Mouse (Mus musculus) myocyte (in vitro differentiated cells): Measurements from ENCODE around the gene Slc17a9. TPM values are rescaled to one million over a fixed set of nuclear protein-coding genes. Genes with fewer than 3 reads are reported as not detected.

Experiments
- H3K27me3 ChIP-seq: one replicate; pipeline ENCODE4 v1.6.1; 2011; ENCODE audit not compliant: control insufficient read depth, insufficient read depth, insufficient read length
- H3K36me3 ChIP-seq: one replicate; pipeline ENCODE4 v1.6.1; 2011; ENCODE audit not compliant: control insufficient read depth, insufficient read depth
- H3K4me2 ChIP-seq: one replicate; pipeline ENCODE4 v1.6.1; 2011; ENCODE audit warnings: low read depth, control low read depth
- H3K4me3 ChIP-seq: one replicate; pipeline ENCODE4 v1.5.1; 2011; ENCODE audit warnings: mild to moderate bottlenecking, control low read depth, moderate library complexity
- H3K79me2 ChIP-seq: one replicate; pipeline ENCODE4 v1.6.1; 2011; ENCODE audit not compliant: control insufficient read depth, insufficient read depth
- H3ac ChIP-seq: one replicate; pipeline ENCODE4 v1.6.1; 2011; ENCODE audit not compliant: control insufficient read depth, insufficient read length
- CEBPB ChIP-seq: IDR thresholded peaks from 2 replicates; pipeline ENCODE4 v1.6.1; 2011; ENCODE audit warnings: mild to moderate bottlenecking, moderate library complexity; ENCODE audit not compliant: poor library complexity, insufficient read depth, severe bottlenecking
- E2F4 ChIP-seq: IDR thresholded peaks from one replicate; pipeline ENCODE4 v1.6.1; 2011; ENCODE audit warnings: mild to moderate bottlenecking, control low read depth, moderate library complexity; ENCODE audit not compliant: insufficient read depth
- MAX ChIP-seq: IDR thresholded peaks from one replicate; pipeline ENCODE4 v1.6.1; 2011; ENCODE audit warnings: low read depth, mild to moderate bottlenecking, control low read depth
- MYOD1 ChIP-seq, 3 experiments: IDR thresholded peaks; one replicate each; pipeline ENCODE4 v1.6.1; 2011; ENCODE audit warnings: control low read depth in 2 of 3, low read depth in 2 of 3, mild to moderate bottlenecking in 2 of 3, moderate library complexity in 1 of 3; ENCODE audit not compliant: insufficient read length in 2 of 3, control insufficient read depth in 1 of 3
- MYOG ChIP-seq, 3 experiments: IDR thresholded peaks; one replicate each; pipeline ENCODE4 v1.6.1; 2011; ENCODE audit warnings: control low read depth in 2 of 3, low read depth in 2 of 3, mild to moderate bottlenecking in 2 of 3; ENCODE audit not compliant: insufficient read length in 2 of 3, control insufficient read depth in 1 of 3, insufficient read depth in 1 of 3
- POLR2A ChIP-seq: IDR thresholded peaks from one replicate; pipeline ENCODE4 v1.6.1; 2011; ENCODE audit warnings: low read depth, mild to moderate bottlenecking, control low read depth, moderate library complexity; ENCODE audit not compliant: insufficient read length
- POLR2AphosphoS2 ChIP-seq: IDR thresholded peaks from one replicate; pipeline ENCODE4 v1.6.1; 2011; ENCODE audit warnings: low read depth, control low read depth; ENCODE audit not compliant: insufficient read length
- REST ChIP-seq: IDR thresholded peaks from one replicate; pipeline ENCODE4 v1.6.1; 2011; ENCODE audit warnings: mild to moderate bottlenecking, control low read depth, moderate library complexity; ENCODE audit not compliant: insufficient read depth, insufficient read length
- SRF ChIP-seq: IDR thresholded peaks from one replicate; pipeline ENCODE4 v1.6.1; 2011; ENCODE audit warnings: low read depth; ENCODE audit not compliant: control insufficient read depth, insufficient read length
- TCF12 ChIP-seq: IDR thresholded peaks from one replicate; pipeline ENCODE4 v1.6.1; 2011; ENCODE audit warnings: mild to moderate bottlenecking, control low read depth; ENCODE audit not compliant: poor library complexity, insufficient read depth, severe bottlenecking
- TCF3 ChIP-seq: IDR thresholded peaks from one replicate; pipeline ENCODE4 v1.6.1; 2011; ENCODE audit warnings: low read depth, control low read depth; ENCODE audit not compliant: insufficient read length
- USF1 ChIP-seq: IDR thresholded peaks from one replicate; pipeline ENCODE4 v1.6.1; 2011; ENCODE audit warnings: low read depth, mild to moderate bottlenecking, control low read depth, moderate library complexity
- polyA plus RNA-seq: library from polyadenylated mRNA; unstranded; fragments of >200 nt; fragmentation: generic; extraction: Trizol; gene quantifications from one replicate; pipeline ENCODE4 v1.2.1, GENCODE M21; 2012; ENCODE audit warnings: missing spikeins

Gene Slc17a9
- polyA plus RNA-seq, 1 experiment, result 0.22 TPM

- no peaks in the 10 kb centered on the region for H3K79me2 ChIP-seq
- H3K27me3 ChIP-seq, result peaks cover 51% of the 10 kb centered on the region
- no peak for TF ChIP-seq USF1
- TF ChIP-seq REST, result no peak
- TF ChIP-seq SRF, result no peak
- TF ChIP-seq MYOD1 (IDR thresholded peaks at IDR 0.05; ENCODE audit: control insufficient read depth in 1 of 3, insufficient read length in 2 of 3, low read depth in 2 of 3), result no peak
- TF ChIP-seq E2F4, result no peak
- no peaks in the 10 kb centered on the region for H3K36me3 ChIP-seq
- H3K4me2 ChIP-seq, result no peak overlapping the region
- no peak overlapping the region for H3K4me3 ChIP-seq
- no peak overlapping the region for H3ac ChIP-seq
Measured at GRCm38 (mm10) chr2:180780282-180780681, 55.2 kb downstream of the Slc17a9 start.

DNA sequence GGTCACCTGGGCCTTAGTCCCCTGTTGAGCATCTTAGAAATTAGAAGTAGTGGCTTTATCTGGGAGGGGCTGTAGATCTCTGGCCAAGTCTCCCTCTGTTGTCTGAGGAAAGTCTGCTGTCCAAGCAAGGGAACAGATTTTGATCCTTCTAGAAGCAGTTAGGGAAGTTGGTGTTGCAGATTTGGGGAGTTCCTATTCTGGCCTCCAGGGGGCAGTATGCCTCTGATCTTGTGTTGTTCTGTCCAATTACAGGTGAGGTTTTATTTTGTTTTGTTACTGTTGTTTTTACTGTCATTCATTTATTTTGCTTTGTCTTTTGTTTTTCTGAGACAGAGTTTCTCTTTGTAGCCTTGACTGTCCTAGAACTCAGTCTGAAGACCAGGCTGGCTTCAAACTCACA, 61.7 kb downstream of the Slc17a9 start:
- Histone ChIP-seq H3K27me3 (peaks cover 25% of the 10 kb centered on the region), H3K79me2 (no peaks in the 10 kb centered on the region), H3K4me2 (no peak overlapping the region), H3ac (no peak overlapping the region), H3K36me3 (no peaks in the 10 kb centered on the region), H3K4me3 (no peak overlapping the region)
- TF ChIP-seq CEBPB (no peak), POLR2A (no peak), USF1 (no peak), MAX (no peak), MYOG (IDR thresholded peaks at IDR 0.05; ENCODE audit: control insufficient read depth in 1 of 3, insufficient read depth in 1 of 3, insufficient read length in 2 of 3, low read depth in 2 of 3) (no peak), REST (no peak), SRF (no peak)

DNA sequence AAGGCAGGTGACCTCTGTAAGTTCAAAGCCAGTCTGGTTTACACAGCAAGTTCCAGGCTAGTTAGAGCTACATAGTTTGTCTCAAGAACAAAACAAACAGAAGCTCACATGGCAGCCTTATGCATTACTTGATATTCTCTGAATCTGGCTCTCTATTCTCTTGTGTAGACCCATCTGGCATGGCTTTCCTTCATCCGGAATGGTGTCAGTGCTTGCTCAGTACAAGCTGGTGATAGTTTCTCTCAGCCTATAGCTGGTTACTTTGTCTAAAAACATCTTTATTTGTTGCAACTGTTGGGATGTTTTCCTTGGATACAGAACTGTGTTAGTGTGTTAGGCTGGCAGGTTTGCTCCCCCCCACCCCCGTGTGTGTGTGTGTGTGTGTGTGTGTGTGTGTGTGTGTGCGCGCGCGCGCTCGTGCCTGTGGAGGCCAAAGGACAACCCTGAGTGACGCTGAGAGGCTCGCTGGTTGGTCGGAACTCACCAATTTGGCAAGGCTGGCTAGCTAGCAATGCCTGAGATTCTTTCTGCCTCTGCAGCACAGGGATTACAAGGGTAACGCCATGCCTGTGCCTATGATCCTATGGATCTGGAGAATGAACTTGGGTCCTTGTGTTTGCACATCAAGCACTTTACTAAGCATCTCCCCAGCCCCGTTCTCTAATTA, 62.6 kb downstream of the Slc17a9 start:
- H3K27me3 ChIP-seq, result peaks cover 31% of the 10 kb centered on the region
- H3K4me2 ChIP-seq, result no peak overlapping the region
- H3ac ChIP-seq, result no peak overlapping the region
- H3K79me2 ChIP-seq, result no peaks in the 10 kb centered on the region
- H3K4me3 ChIP-seq, result no peak overlapping the region
- TF ChIP-seq E2F4 (no peak), POLR2AphosphoS2 (no peak), MYOG (IDR thresholded peaks at IDR 0.05; ENCODE audit: control insufficient read depth in 1 of 3, insufficient read depth in 1 of 3, insufficient read length in 2 of 3, low read depth in 2 of 3) (no peak), MYOD1 (IDR thresholded peaks at IDR 0.05; ENCODE audit: control insufficient read depth in 1 of 3, insufficient read length in 2 of 3, low read depth in 2 of 3) (no peak), MAX (no peak), REST (no peak), TCF12 (no peak), POLR2A (no peak), USF1 (no peak), CEBPB (no peak), SRF (no peak), TCF3 (no peak)
- no peaks in the 10 kb centered on the region for H3K36me3 ChIP-seq

- Histone ChIP-seq H3ac (no peak overlapping the region), H3K79me2 (no peaks in the 10 kb centered on the region), H3K4me2 (no peak overlapping the region), H3K36me3 (no peaks in the 10 kb centered on the region), H3K4me3 (no peak overlapping the region), H3K27me3 (peaks cover 34% of the 10 kb centered on the region)
- no peak for TF ChIP-seq MYOD1 (IDR thresholded peaks at IDR 0.05; ENCODE audit: control insufficient read depth in 1 of 3, insufficient read length in 2 of 3, low read depth in 2 of 3)
- TF ChIP-seq E2F4, result no peak
- TF ChIP-seq MAX, result no peak
- TF ChIP-seq POLR2A, result no peak
- TF ChIP-seq REST, result no peak
- no peak for TF ChIP-seq MYOG (IDR thresholded peaks at IDR 0.05; ENCODE audit: control insufficient read depth in 1 of 3, insufficient read depth in 1 of 3, insufficient read length in 2 of 3, low read depth in 2 of 3)
- TF ChIP-seq USF1, result no peak
- no peak for TF ChIP-seq POLR2AphosphoS2
Measured at GRCm38 (mm10) chr2:180788386-180788785, 63.3 kb downstream of the Slc17a9 start.

- Histone ChIP-seq H3K4me3 (no peak overlapping the region), H3K27me3 (peaks cover 37% of the 10 kb centered on the region), H3K79me2 (no peaks in the 10 kb centered on the region), H3K36me3 (no peaks in the 10 kb centered on the region), H3K4me2 (no peak overlapping the region), H3ac (no peak overlapping the region)
- TF ChIP-seq E2F4 (no peak), MAX (no peak), MYOG (IDR thresholded peaks at IDR 0.05; ENCODE audit: control insufficient read depth in 1 of 3, insufficient read depth in 1 of 3, insufficient read length in 2 of 3, low read depth in 2 of 3) (no peak), USF1 (no peak), CEBPB (no peak), SRF (no peak), POLR2A (no peak), TCF12 (no peak), POLR2AphosphoS2 (no peak), MYOD1 (IDR thresholded peaks at IDR 0.05; ENCODE audit: control insufficient read depth in 1 of 3, insufficient read length in 2 of 3, low read depth in 2 of 3) (no peak), REST (no peak), TCF3 (no peak)
Measured at GRCm38 (mm10) chr2:180788843-180789242, 63.8 kb downstream of the Slc17a9 start.
